10 mouse cellular contexts compared by ENCODE assay signal in the genomic region with DNA sequence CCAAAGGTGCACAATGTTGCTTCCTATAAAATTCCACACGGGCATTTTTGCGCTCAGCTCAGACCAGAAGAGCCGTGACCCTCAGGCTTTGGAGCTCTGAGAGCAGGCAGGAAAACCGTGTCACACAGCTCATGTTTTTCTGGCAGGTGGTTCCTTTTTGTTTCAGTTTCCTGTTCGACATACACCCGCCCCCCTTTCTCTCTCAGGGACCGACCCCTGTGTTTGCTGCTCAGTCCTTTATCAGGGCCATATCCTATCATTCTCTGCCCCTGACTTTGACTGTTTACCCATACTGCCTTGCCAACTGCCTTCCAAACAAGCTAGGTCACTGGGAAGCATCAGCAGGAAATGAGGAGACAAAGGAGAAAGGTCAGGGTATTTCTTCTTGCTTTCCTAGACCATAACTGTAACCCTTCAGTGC.
DNase-seq lines count a peak whose midpoint lies in the region; ATAC-seq lines count a peak whose summit lies in the region.
"Had no signal": no experiment of that assay in that cellular context is flagged by ENCODE, and none has a peak within 500 bp of the region (broad histone marks: within the 10 kb centered on the region; RNA-seq: fewer than 3 reads in every experiment).

No protein-coding gene starts in this region.

- H3K27me3 ChIP-seq in kidney, embryonic 14.5 days (ENCODE audit: control insufficient read depth, insufficient read depth, low read length), result no peaks in the 10 kb centered on the region
- H3K27me3 ChIP-seq: limb, embryonic 12.5 days had no signal

- no peaks in the 10 kb centered on the region for H3K4me1 ChIP-seq in kidney, embryonic 14.5 days (ENCODE audit: control insufficient read depth, insufficient read depth, low read length)
- H3K4me1 ChIP-seq: limb, embryonic 12.5 days had no signal

- no peak overlapping the region for H3K9ac ChIP-seq in kidney, embryonic 14.5 days (ENCODE audit: low read depth, low read length)
- H3K9ac ChIP-seq: limb, embryonic 12.5 days had no signal

- no peak overlapping the region for H3K4me3 ChIP-seq in kidney, embryonic 14.5 days (ENCODE audit: low read length)
- H3K4me3 ChIP-seq: limb, embryonic 12.5 days had no signal

- no peak overlapping the region for H3K4me2 ChIP-seq in kidney, embryonic 14.5 days (replicated peaks; ENCODE audit: low read depth, low read length)
- H3K4me2 ChIP-seq: limb, embryonic 12.5 days had no signal

- H3K36me3 ChIP-seq in kidney, embryonic 14.5 days (ENCODE audit: control insufficient read depth, insufficient read depth, low read length), result no peaks in the 10 kb centered on the region
- H3K36me3 ChIP-seq: limb, embryonic 12.5 days had no signal

- WGBS in kidney, embryonic 14.5 days, result 45% methylated on average over 7 of the region's 7 CpGs

- peak; percentile 32 for DNase-seq in CD4-positive helper T cell, adult 2 months (ENCODE audit: low read depth, low spot score)
- peak; percentile 31 for DNase-seq in lung, postnatal 25 days (ENCODE audit: low spot score)
- DNase-seq in cerebellum, adult 9-11 months, result no peak
- no peak for DNase-seq in gastrocnemius, postnatal 25 days
- DNase-seq in layer of hippocampus, adult 9-10 months (ENCODE audit: low spot score), result no peak
- no peak for DNase-seq in layer of hippocampus, adult 8-10 months (ENCODE audit: low spot score in 2 of 2)
- DNase-seq: gastrocnemius, postnatal 14 days had no signal

- peak; percentile 67 for ATAC-seq in granulocyte monocyte progenitor cell, adult 5-6 weeks (replicated peaks; ENCODE audit: poor library complexity, severe bottlenecking)
- 0 out of 2 replicates have a peak, but pooled peaks have one; percentile 20 for ATAC-seq in kidney, embryonic 14.5 days (ENCODE audit: low FRiP score, low TSS enrichment)

- no peaks in the 10 kb centered on the region for H3K9me3 ChIP-seq in kidney, embryonic 14.5 days (ENCODE audit: control insufficient read depth, low read length)
- H3K9me3 ChIP-seq: limb, embryonic 12.5 days had no signal

- 0 out of 2 replicates have a peak overlapping the region, but pooled peaks have one; percentile 8 for H3K27ac ChIP-seq in kidney, embryonic 14.5 days (ENCODE audit: low read depth, low read length)
- H3K27ac ChIP-seq: limb, embryonic 12.5 days had no signal

Comparison
In these comparisons a context has a peak if more than half of its experiments do, and no peak if none do; other contexts are left out.
1. DNase-seq: peak in CD4-positive helper T cell, adult 2 months (single experiment) and lung, postnatal 25 days (single experiment); none in cerebellum, adult 9-11 months (single experiment), gastrocnemius, postnatal 25 days (single experiment), layer of hippocampus, adult 9-10 months (single experiment) and layer of hippocampus, adult 8-10 months (0 of 2).